Mouse (Mus musculus) C2C12 (cell line): ENCODE data around the gene Fbrs. TPM values are rescaled to one million over a fixed set of nuclear protein-coding genes. Genes with fewer than 3 reads are reported as not detected.
"Not testable (repeated sequence)": the region's sequence is repeated elsewhere in the genome, so short reads cannot be mapped to it uniquely, and the experiment has no call there.

Experiments used
- H3K27me3 ChIP-seq: one replicate; pipeline ENCODE4 v1.6.1; 2011; ENCODE audit not compliant: control insufficient read depth, insufficient read depth, insufficient read length
- H3K36me3 ChIP-seq: one replicate; pipeline ENCODE4 v1.6.1; 2011; ENCODE audit not compliant: control insufficient read depth, insufficient read depth
- H3K4me3 ChIP-seq: one replicate; pipeline ENCODE4 v1.5.1; 2011; ENCODE audit warnings: mild to moderate bottlenecking, control low read depth; ENCODE audit not compliant: poor library complexity, insufficient read depth, severe bottlenecking
- H3K79me2 ChIP-seq: one replicate; pipeline ENCODE4 v1.6.1; 2011; ENCODE audit not compliant: control insufficient read depth, insufficient read depth
- H3K79me3 ChIP-seq: one replicate; pipeline ENCODE4 v1.6.1; 2011; ENCODE audit warnings: low read depth, control low read depth
- H3ac ChIP-seq: one replicate; pipeline ENCODE3; 2011; ENCODE audit warnings: low read depth; ENCODE audit not compliant: control insufficient read depth, insufficient read length
- CEBPB ChIP-seq: IDR thresholded peaks from one replicate; pipeline ENCODE4 v1.6.1; 2011; ENCODE audit warnings: low read depth, mild to moderate bottlenecking, control low read depth, moderate library complexity
- CTCF ChIP-seq: IDR thresholded peaks from one replicate; pipeline ENCODE4 v1.5.1; 2011; ENCODE audit not compliant: control insufficient read depth, insufficient read depth, insufficient read length
- FOSL1 ChIP-seq: IDR thresholded peaks from one replicate; pipeline ENCODE4 v1.8.0; 2011; ENCODE audit warnings: mild to moderate bottlenecking, low read length; ENCODE audit not compliant: poor library complexity, insufficient read depth, severe bottlenecking
- MAX ChIP-seq: IDR thresholded peaks from one replicate; pipeline ENCODE4 v1.6.1; 2011; ENCODE audit warnings: mild to moderate bottlenecking, control low read depth
- MYOD1 ChIP-seq: IDR thresholded peaks from one replicate; pipeline ENCODE4 v1.6.1; 2011; ENCODE audit warnings: low read depth; ENCODE audit not compliant: control insufficient read depth, insufficient read length
- MYOG ChIP-seq: IDR thresholded peaks from one replicate; pipeline ENCODE4 v1.6.1; 2011; ENCODE audit not compliant: control insufficient read depth, insufficient read length; ENCODE audit errors: extremely low read depth
- USF1 ChIP-seq: IDR thresholded peaks from one replicate; pipeline ENCODE4 v1.6.1; 2011; ENCODE audit warnings: low read depth, mild to moderate bottlenecking, control low read depth, moderate library complexity
- polyA plus RNA-seq: library from polyadenylated mRNA; unstranded; fragments of >200 nt; fragmentation: generic; extraction: Trizol; gene quantifications from one replicate; pipeline ENCODE4 v1.2.1, GENCODE M21; 2012; ENCODE audit warnings: missing spikeins

Gene Fbrs
- polyA plus RNA-seq, 1 experiment: 20.9 TPM

DNA sequence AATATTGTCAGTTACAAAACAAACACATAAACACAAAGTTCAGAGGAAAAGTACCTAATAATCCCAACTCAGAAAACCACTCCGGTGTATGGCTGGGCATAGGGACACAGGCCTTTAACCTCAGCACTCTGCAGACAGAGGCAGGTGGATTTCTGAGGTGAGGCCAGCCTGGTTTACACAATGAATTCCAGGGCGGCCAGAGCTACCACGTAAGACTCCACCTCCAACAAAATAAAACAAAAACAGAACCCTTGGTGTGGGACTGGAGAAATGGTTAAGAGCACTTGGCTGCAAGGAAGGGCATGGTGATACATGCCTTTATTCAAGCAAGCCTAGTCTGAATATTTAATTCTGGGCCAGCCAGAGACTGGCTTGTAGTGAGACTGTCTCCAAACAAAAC, 12.8 kb downstream of the Fbrs start:
- TF ChIP-seq MYOG (no peak), FOSL1 (no peak), CEBPB (no peak), MAX (no peak), CTCF (no peak), USF1 (no peak), MYOD1 (no peak)
- Histone ChIP-seq H3K27me3 (no peaks in the 10 kb centered on the region), H3K79me3 (no peaks in the 10 kb centered on the region), H3ac (no peak overlapping the region), H3K4me3 (no peak overlapping the region), H3K36me3 (peaks cover 31% of the 10 kb centered on the region), H3K79me2 (no peaks in the 10 kb centered on the region)

DNA sequence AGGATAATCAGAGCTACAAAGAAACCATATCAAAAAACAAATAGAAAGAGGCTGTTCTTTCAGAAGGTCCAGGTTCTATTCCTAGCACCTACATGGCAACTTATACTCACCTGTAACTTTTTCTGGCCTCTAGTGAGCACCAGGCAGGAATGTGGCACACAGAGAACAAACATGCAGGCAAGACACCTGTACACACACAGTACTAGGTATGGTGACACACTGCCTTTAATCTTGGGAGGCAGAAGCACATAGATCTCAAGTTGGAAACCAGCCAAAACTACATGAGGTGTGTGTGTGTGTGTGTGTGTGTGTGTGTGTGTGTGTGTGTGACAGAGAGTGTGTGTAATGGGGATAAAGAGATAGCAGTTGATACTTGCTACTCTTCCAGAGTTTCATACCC, 15.6 kb downstream of the Fbrs start:
- no peaks in the 10 kb centered on the region for H3K79me3 ChIP-seq
- H3K36me3 ChIP-seq: peaks cover 17% of the 10 kb centered on the region
- no peaks in the 10 kb centered on the region for H3K27me3 ChIP-seq
- no peak overlapping the region for H3K4me3 ChIP-seq
- TF ChIP-seq USF1 (no peak), MYOG (no peak), MAX (no peak), FOSL1 (no peak), CTCF (no peak), CEBPB (no peak), MYOD1 (no peak)
- H3ac ChIP-seq: no peak overlapping the region
- no peaks in the 10 kb centered on the region for H3K79me2 ChIP-seq

DNA sequence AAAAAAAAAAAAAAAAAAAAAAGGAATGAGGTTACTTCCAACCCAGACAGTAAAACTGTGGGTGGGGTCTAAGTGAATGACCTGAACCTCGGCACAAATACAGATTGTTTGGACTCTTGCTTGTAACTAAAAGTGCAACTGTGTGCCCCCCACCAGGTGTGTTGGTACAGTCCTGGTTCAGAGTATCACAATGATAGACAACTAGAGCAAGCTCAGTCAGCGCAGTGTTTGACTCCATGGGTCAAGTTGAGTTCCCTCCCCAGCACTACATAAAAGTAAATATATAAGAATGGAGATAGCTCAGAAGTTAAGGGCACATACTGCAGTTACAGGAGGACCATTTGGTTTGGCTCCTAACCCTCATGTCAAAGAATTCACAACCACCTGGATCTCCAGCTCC, 18.4 kb downstream of the Fbrs start:
- TF ChIP-seq FOSL1 (no peak), CEBPB (no peak), MYOD1 (no peak)
- no peak overlapping the region for H3ac ChIP-seq

DNA sequence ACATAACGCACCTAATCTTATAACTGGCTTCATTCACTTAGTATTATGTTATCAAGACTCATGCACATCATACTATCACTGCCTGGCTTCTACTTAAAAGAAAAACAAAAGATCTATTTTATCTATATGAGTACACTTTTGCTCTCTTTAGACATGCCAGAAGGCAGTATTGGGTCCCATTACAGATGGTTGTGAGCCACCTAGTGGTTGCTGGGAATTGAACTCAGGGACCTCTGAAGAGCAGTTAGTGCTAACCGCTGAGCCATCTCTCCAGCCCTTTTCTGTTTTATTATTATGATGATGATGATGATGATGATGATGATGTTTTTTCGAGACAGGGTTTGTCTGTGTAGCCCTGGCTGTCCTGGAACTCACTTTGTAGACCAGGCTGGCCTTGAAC, 19.4 kb downstream of the Fbrs start:
- no peak overlapping the region for H3K4me3 ChIP-seq
- no peaks in the 10 kb centered on the region for H3K79me2 ChIP-seq
- H3ac ChIP-seq: no peak overlapping the region
- no peaks in the 10 kb centered on the region for H3K36me3 ChIP-seq
- no peaks in the 10 kb centered on the region for H3K27me3 ChIP-seq
- TF ChIP-seq MYOG (no peak), FOSL1 (no peak), CTCF (no peak), MAX (no peak), CEBPB (no peak), MYOD1 (no peak), USF1 (no peak)
- H3K79me3 ChIP-seq: no peaks in the 10 kb centered on the region

More for the DNA sequence above, 18.4 kb downstream of the Fbrs start:
- no peaks in the 10 kb centered on the region for H3K79me3 ChIP-seq
- no peak overlapping the region for H3K4me3 ChIP-seq
- H3K27me3 ChIP-seq: no peaks in the 10 kb centered on the region
- H3K79me2 ChIP-seq: no peaks in the 10 kb centered on the region
- H3K36me3 ChIP-seq: no peaks in the 10 kb centered on the region

DNA sequence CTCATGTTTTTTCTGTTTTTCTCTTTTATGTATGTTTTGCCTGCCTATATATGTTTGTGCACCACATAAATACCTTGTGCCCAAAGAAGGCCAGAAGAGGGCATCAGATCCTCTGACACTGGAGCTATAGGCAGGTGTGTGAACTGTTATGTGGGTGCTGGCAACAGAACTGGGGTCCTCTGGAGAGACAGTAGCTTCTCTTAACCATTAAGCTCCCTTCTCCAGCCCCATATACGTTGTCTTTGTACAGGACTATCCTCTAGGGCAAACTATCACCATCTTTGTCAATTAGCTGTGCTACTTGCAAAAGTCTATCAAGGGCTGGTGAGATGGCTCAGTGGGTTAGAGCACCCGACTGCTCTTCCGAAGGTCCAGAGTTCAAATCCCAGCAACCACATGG, 29.3 kb downstream of the Fbrs start:
- no peaks in the 10 kb centered on the region for H3K36me3 ChIP-seq
- H3K79me2 ChIP-seq: peaks cover 9% of the 10 kb centered on the region
- TF ChIP-seq MAX (no peak), CEBPB (no peak), CTCF (no peak), FOSL1 (no peak), USF1 (no peak), MYOG (no peak), MYOD1 (no peak)
- H3K27me3 ChIP-seq: no peaks in the 10 kb centered on the region
- H3K4me3 ChIP-seq: no peak overlapping the region
- H3ac ChIP-seq: no peak overlapping the region
- H3K79me3 ChIP-seq: peaks cover 6% of the 10 kb centered on the region

DNA sequence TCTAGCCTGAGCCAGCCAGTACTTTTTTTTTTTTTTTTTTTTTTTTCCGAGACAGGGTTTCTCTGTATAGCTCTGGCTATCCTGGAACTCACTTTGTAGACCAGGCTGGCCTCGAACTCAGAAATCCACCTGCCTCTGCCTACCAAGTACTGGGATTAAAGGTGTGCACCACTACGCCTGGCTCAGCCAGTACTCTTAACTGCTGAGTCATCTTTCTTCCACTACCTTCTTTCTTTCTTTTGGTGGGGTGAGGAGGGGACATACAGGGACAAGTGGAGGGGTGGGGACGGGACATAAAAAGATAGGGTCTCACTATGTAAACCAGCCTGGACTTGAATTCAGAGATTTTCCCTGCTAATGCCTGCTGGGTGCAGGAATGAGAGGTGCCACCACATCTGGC, 30.8 kb downstream of the Fbrs start:
- not testable (repeated sequence) for H3ac ChIP-seq, H3K27me3 ChIP-seq, H3K4me3 ChIP-seq
- Histone ChIP-seq H3K79me3 (peaks cover 21% of the 10 kb centered on the region), H3K79me2 (peaks cover 25% of the 10 kb centered on the region), H3K36me3 (peaks cover 12% of the 10 kb centered on the region)

DNA sequence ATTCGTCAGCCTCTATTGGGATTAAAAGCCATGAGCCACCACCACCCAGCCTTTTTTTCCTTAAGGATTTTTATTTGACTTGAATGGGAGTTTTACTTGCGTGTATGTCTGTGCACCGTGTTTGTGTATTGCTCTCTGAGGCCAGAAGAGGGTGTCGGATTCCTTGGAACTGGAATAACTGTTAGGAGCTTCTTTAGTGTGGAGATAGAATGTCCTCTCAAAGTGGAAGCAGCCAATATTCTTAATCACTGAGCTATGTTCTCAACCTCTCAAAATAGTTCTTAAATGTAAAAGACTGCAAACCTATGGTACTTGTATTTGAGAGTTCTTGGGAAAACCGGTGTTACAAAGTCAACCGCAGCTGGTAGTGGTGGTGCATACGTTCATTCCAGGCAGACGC, 32.2 kb downstream of the Fbrs start:
- H3K4me3 ChIP-seq: peak overlapping the region; percentile 76
- peaks cover 39% of the 10 kb centered on the region for H3K79me2 ChIP-seq
- peak overlapping the region; percentile 49 for H3ac ChIP-seq
- TF ChIP-seq USF1 (no peak), FOSL1 (no peak), MYOG (no peak), CTCF (no peak), MYOD1 (no peak), CEBPB (no peak)
- no peaks in the 10 kb centered on the region for H3K27me3 ChIP-seq
- peaks cover 33% of the 10 kb centered on the region for H3K79me3 ChIP-seq
- peaks cover 26% of the 10 kb centered on the region for H3K36me3 ChIP-seq
